Mouse (Mus musculus): ENCODE results near the gene Cd3eap. TPM values are rescaled to one million over a fixed set of nuclear protein-coding genes. Genes with fewer than 3 reads are reported as not detected.
A peak's percentile ranks its signal among the peaks of the same experiment; 100 is the strongest.

Cd3eap gene
- total and polyA plus RNA-seq, 2 experiments from 2014 or later = 14.0 to 21.6 TPM

DNA sequence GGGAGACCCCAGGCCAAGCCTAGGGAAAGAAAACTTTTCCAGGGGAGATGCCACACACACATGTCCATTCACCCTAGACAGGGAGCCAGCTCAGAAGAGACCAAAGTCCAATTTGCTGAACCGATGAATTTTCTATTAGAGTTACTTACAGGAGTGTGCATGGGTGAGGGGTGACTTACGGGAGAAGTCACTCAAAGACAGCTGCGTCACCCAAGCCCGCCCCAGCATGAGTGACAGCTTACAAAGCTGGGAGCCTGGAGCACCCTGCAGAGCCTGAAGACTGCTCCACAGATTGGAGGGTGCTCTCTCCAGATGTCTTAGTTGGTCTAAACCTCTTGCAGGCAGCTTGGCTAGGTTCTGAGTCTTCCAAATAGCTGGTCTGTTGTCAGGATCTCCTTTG is 47.3 kb downstream of the Cd3eap start:
- H3K9ac ChIP-seq (replicated peaks; ENCODE audit: low read length, poor library complexity, severe bottlenecking) = no peak overlapping the region
- peaks cover 3% of the 10 kb centered on the region; the same call in 1 of the 2 replicates for H3K4me1 ChIP-seq (ENCODE audit: insufficient read depth, low read length)
- DNase-seq (ENCODE audit: low spot score) (no peak), ATAC-seq (ENCODE audit: low FRiP score) (no peak)
- 34% methylated on average over 4 of the region's 4 CpGs for WGBS
- no peak overlapping the region for H3K27ac ChIP-seq (ENCODE audit: low read depth, low read length)
- no peak overlapping the region for H3K4me2 ChIP-seq (ENCODE audit: low read depth, low read length, poor library complexity, severe bottlenecking)
- no peak overlapping the region for H3K4me3 ChIP-seq (ENCODE audit: low read depth, low read length)
- H3K27me3 ChIP-seq (ENCODE audit: insufficient read depth, low read length) = 0 out of 2 replicates have a peak, but pooled peaks cover 1% of the 10 kb centered on the region
- H3K9me3 ChIP-seq (ENCODE audit: low read length) = no peaks in the 10 kb centered on the region
- H3K36me3 ChIP-seq (ENCODE audit: insufficient read depth, low read length) = no peaks in the 10 kb centered on the region
- TF ChIP-seq CTCF (IDR thresholded peaks at IDR 0.05) = no peak

DNA sequence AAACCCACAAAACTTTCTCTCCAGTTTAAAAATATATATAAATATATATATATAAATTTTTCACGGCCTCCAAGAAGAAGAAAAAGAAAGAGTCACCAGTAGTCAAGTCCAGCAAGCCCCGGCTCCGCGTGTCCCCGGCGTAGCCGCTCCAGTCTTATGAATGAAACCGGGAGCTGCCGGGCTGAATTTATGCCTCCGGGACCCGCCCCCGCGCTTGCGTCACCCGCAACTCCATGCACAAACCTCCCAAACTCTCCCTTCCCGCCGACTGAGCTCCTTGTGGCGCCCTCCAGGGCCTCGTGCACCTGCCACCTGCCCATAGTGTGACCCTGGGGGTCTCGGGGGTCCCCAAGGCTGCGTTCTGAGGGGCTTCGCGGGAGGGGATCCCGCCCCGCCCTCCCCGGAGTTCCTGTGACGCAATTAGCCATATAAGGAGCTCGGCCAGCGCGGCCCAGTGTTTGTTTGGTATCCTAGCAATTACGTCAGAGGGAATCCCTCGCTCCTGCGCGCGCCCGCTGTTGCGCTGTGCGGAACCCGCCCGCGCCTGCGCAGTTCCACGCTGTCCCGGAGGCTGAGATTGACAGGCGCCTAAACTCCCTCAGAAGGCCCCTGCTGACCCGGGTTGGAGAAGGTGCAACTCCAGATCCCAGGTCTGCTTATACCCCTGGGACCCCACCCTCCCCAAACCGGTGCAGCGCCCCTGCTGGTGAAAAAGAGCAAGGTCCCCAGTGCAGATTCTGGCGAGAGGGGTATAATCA is 49.2 kb downstream of the Cd3eap start, which contains the start of gene Fosb:
TSS of gene Fosb (minus strand) at position 168 of the 758 bp plus-strand sequence.
- H3K27me3 ChIP-seq (ENCODE audit: insufficient read depth, low read length) = peaks cover 20% of the 10 kb centered on the region
- peak; percentile 69 for TF ChIP-seq CTCF (IDR thresholded peaks at IDR 0.05)
- under 1% methylated on average over 48 of the region's 49 CpGs for WGBS
- peaks cover 6% of the 10 kb centered on the region; the same call in 1 of the 2 replicates for H3K4me1 ChIP-seq (ENCODE audit: insufficient read depth, low read length)
- peak within 1 kb of the TSS; percentile 65 for H3K4me2 ChIP-seq (ENCODE audit: low read depth, low read length, poor library complexity, severe bottlenecking)
- no peaks in the 10 kb centered on the region for H3K36me3 ChIP-seq (ENCODE audit: insufficient read depth, low read length)
- peak within 1 kb of the TSS; percentile 57 for H3K9ac ChIP-seq (replicated peaks; ENCODE audit: low read length, poor library complexity, severe bottlenecking)
- H3K4me3 ChIP-seq (ENCODE audit: low read depth, low read length) = peak within 1 kb of the TSS; percentile 60
- H3K27ac ChIP-seq (ENCODE audit: low read depth, low read length) = no peak within 1 kb of the TSS
- DNase-seq (ENCODE audit: low spot score) = peak; percentile 98
- no peaks in the 10 kb centered on the region for H3K9me3 ChIP-seq (ENCODE audit: low read length)
- ATAC-seq (ENCODE audit: low FRiP score) = peak; percentile 84

DNA sequence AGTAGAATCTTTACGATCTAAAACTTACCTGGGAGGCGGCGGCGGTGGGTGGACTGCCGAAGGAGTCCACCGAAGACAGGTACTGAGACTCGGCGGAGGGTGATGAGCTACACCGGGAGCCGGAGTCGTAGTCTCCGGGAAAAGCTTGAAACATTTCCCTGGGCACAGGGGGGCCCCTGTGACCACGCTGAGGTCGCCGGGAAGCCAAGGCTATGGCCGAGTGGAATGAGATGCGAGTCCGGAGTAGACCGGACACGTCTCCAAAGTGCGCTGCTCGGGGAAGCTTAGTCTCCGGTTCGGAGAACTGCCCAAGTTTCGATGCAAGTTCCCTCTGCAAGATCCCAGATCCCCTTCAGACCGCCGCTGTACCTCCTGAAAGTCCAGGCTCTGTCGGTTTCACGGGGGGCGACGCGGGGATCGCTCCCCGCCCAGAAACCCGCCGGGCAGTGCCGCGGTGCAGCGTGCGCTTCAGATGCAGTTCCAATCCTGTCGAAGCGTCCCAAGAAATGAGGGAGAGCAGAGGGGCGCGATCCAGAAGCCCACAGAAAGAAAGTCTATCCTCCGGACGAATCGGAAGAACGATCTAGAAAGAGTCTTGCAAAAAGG is 49.9 kb downstream of the Cd3eap start:
- under 1% methylated on average over 48 of the region's 48 CpGs for WGBS
- Histone ChIP-seq H3K4me1 (ENCODE audit: insufficient read depth, low read length) (peaks cover 8% of the 10 kb centered on the region; the same call in 1 of the 2 replicates), H3K9ac (replicated peaks; ENCODE audit: low read length, poor library complexity, severe bottlenecking) (no peak overlapping the region), H3K36me3 (ENCODE audit: insufficient read depth, low read length) (no peaks in the 10 kb centered on the region), H3K27ac (ENCODE audit: low read depth, low read length) (no peak overlapping the region), H3K4me3 (ENCODE audit: low read depth, low read length) (peak overlapping the region; percentile 60), H3K27me3 (ENCODE audit: insufficient read depth, low read length) (peaks cover 26% of the 10 kb centered on the region), H3K9me3 (ENCODE audit: low read length) (no peaks in the 10 kb centered on the region), H3K4me2 (ENCODE audit: low read depth, low read length, poor library complexity, severe bottlenecking) (peak overlapping the region; percentile 65)
- DNase-seq (ENCODE audit: low spot score) (no peak), ATAC-seq (ENCODE audit: low FRiP score) (no peak)
- TF ChIP-seq CTCF (IDR thresholded peaks at IDR 0.05) = no peak

DNA sequence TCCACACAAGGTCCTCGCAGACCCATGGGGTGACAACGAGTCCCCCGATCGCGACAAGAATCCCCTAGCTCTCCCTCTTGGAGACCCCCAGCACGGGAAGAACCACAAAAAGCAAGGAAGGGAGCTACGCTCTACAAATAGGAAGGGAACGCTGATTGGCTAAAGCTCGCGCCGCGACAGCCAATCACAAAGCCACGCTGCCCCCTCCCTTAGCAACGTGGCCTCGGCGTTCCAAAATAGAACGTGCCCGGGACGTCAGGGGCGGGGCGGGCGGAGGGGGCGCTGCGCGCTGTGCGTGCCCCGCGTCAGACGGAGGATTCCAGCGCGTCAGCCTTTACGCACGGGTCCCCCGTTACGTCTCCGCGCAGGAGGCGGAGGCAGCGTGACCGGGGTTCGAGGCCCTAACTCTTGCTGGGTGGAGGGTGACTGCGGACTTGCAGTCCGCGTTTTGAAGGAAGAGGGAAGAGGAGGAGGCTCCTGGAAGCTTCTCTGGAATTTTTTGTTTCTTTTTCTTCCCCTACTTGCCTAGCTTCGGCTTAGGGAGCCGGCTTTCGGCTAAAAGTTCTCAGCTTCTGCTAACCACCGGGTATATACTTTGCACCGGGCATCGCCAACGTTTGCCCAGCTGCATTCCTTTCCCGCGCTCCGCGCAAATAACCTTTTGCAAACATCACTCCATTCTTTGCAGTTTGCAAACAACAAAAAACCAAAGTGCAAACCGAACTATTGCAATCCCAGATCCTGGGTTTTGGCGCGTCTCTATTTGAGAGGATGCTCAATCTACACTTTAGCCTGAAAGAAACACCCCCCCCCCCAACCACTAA is 50.6 kb downstream of the Cd3eap start:
- Histone ChIP-seq H3K4me2 (ENCODE audit: low read depth, low read length, poor library complexity, severe bottlenecking) (peak overlapping the region; percentile 65), H3K4me3 (ENCODE audit: low read depth, low read length) (peak overlapping the region; percentile 60), H3K36me3 (ENCODE audit: insufficient read depth, low read length) (no peaks in the 10 kb centered on the region), H3K9ac (replicated peaks; ENCODE audit: low read length, poor library complexity, severe bottlenecking) (peak overlapping the region; percentile 14; the same call in 1 of the 2 replicates), H3K9me3 (ENCODE audit: low read length) (no peaks in the 10 kb centered on the region), H3K4me1 (ENCODE audit: insufficient read depth, low read length) (peaks cover 8% of the 10 kb centered on the region; the same call in 1 of the 2 replicates), H3K27me3 (ENCODE audit: insufficient read depth, low read length) (peaks cover 29% of the 10 kb centered on the region), H3K27ac (ENCODE audit: low read depth, low read length) (no peak overlapping the region)
- ATAC-seq (ENCODE audit: low FRiP score) (peak; percentile 89), DNase-seq (ENCODE audit: low spot score) (peak; percentile 96)
- peak; percentile 54 for TF ChIP-seq CTCF (IDR thresholded peaks at IDR 0.05)
- under 1% methylated on average over 57 of the region's 58 CpGs for WGBS

DNA sequence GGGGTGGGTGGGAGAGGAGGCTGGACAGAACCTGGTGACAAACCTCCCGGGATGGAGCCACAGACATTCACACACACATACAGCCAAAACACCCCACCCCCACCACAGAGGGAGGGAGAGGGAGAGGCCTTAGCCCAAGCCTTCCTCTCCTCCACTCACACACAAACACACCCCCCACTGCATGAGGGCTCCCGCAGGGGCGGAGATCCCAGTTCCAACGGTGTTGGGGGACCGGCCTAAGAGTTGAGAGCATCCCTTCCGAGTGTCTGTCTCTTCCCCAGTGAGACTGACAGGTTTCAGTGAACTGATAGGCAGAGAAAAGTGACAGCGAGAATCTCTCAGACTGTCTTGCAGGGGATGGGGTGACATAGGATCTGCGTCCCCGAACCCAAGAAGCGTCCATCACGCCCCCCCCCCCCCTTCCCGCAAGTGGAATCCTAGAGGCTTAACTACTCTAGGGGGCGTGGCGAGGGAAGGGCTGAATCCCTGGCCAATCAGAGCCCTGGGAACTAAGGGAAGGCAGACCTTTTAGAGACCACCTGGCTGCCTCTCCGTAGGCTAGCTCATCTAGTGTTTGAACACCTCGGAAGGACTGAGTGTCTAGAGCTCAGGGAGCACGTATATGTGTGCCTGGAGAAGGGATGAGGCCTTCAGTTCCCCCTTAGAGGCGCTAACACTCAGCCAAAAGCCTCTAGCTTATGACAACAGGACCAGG is 51.4 kb downstream of the Cd3eap start:
- Histone ChIP-seq H3K4me1 (ENCODE audit: insufficient read depth, low read length) (peaks cover 8% of the 10 kb centered on the region; the same call in 1 of the 2 replicates), H3K36me3 (ENCODE audit: insufficient read depth, low read length) (no peaks in the 10 kb centered on the region), H3K9ac (replicated peaks; ENCODE audit: low read length, poor library complexity, severe bottlenecking) (peak overlapping the region; percentile 14), H3K4me2 (ENCODE audit: low read depth, low read length, poor library complexity, severe bottlenecking) (peak overlapping the region; percentile 65), H3K27me3 (ENCODE audit: insufficient read depth, low read length) (peaks cover 29% of the 10 kb centered on the region), H3K9me3 (ENCODE audit: low read length) (no peaks in the 10 kb centered on the region), H3K27ac (ENCODE audit: low read depth, low read length) (no peak overlapping the region), H3K4me3 (ENCODE audit: low read depth, low read length) (peak overlapping the region; percentile 60)
- ATAC-seq (ENCODE audit: low FRiP score) = peak; percentile 74
- peak; percentile 39; the same call in 1 of the 2 replicates for TF ChIP-seq CTCF (IDR thresholded peaks at IDR 0.05)
- 4% methylated on average over 17 of the region's 18 CpGs for WGBS
- DNase-seq (ENCODE audit: low spot score) = peak; percentile 81

All from midbrain, postnatal 0 days (tissue).